Mouse (Mus musculus): Measurements from ENCODE around the gene Cdc42bpb.

The Cdc42bpb gene

GRCm38 (mm10) chr12:111386642-111387120, 9.2 kb upstream of the Cdc42bpb start:
- DNase-seq (ENCODE audit: low read depth, low spot score): no peak

- no peak for DNase-seq (ENCODE audit: low read depth, low spot score)
These were observed 8.5 kb upstream of the Cdc42bpb start for GRCm38 (mm10) chr12:111385883-111386641.

GRCm38 (mm10) chr12:111378812-111379211, 1.3 kb upstream of the Cdc42bpb start:
- no peak for DNase-seq (ENCODE audit: low read depth, low spot score)

GRCm38 (mm10) chr12:111377986-111378490, 520 bp upstream of the Cdc42bpb start:
- peak; percentile 44 for DNase-seq (ENCODE audit: low read depth, low spot score)

GRCm38 (mm10) chr12:111376826-111377331, 639 bp downstream of the Cdc42bpb start:
- DNase-seq (ENCODE audit: low read depth, low spot score): no peak

- no peak for DNase-seq (ENCODE audit: low read depth, low spot score)
These were observed 1.5 kb downstream of the Cdc42bpb start for GRCm38 (mm10) chr12:111376053-111376452.

GRCm38 (mm10) chr12:111375559-111375958, 2.0 kb downstream of the Cdc42bpb start:
- no peak for DNase-seq (ENCODE audit: low read depth, low spot score)

GRCm38 (mm10) chr12:111374727-111375126, 2.8 kb downstream of the Cdc42bpb start:
- no peak for DNase-seq (ENCODE audit: low read depth, low spot score)

- no peak for DNase-seq (ENCODE audit: low read depth, low spot score)
These were observed 4.1 kb downstream of the Cdc42bpb start for GRCm38 (mm10) chr12:111373411-111373810.

GRCm38 (mm10) chr12:111371905-111372304, 5.6 kb downstream of the Cdc42bpb start:
- DNase-seq (ENCODE audit: low read depth, low spot score): no peak

- no peak for DNase-seq (ENCODE audit: low read depth, low spot score)
These were observed 7.3 kb downstream of the Cdc42bpb start for GRCm38 (mm10) chr12:111370249-111370648.

GRCm38 (mm10) chr12:111367065-111367464, 10.5 kb downstream of the Cdc42bpb start:
- no peak for DNase-seq (ENCODE audit: low read depth, low spot score)

- no peak for DNase-seq (ENCODE audit: low read depth, low spot score)
These were observed 13.3 kb downstream of the Cdc42bpb start for GRCm38 (mm10) chr12:111364234-111364633.

- DNase-seq (ENCODE audit: low read depth, low spot score): no peak
These were observed 16.0 kb downstream of the Cdc42bpb start for GRCm38 (mm10) chr12:111361319-111362098.

GRCm38 (mm10) chr12:111360671-111361070, 16.8 kb downstream of the Cdc42bpb start:
- DNase-seq (ENCODE audit: low read depth, low spot score): no peak

GRCm38 (mm10) chr12:111356216-111356615, 21.3 kb downstream of the Cdc42bpb start:
- DNase-seq (ENCODE audit: low read depth, low spot score): no peak

- no peak for DNase-seq (ENCODE audit: low read depth, low spot score)
These were observed 23.4 kb downstream of the Cdc42bpb start for GRCm38 (mm10) chr12:111354142-111354541.

- DNase-seq (ENCODE audit: low read depth, low spot score): no peak
These were observed 24.0 kb downstream of the Cdc42bpb start for GRCm38 (mm10) chr12:111353439-111353915.

- no peak for DNase-seq (ENCODE audit: low read depth, low spot score)
These were observed 24.5 kb downstream of the Cdc42bpb start for GRCm38 (mm10) chr12:111353008-111353407.

GRCm38 (mm10) chr12:111352520-111352919, 25.0 kb downstream of the Cdc42bpb start:
- no peak for DNase-seq (ENCODE audit: low read depth, low spot score)

- DNase-seq (ENCODE audit: low read depth, low spot score): no peak
These were observed 27.8 kb downstream of the Cdc42bpb start for GRCm38 (mm10) chr12:111349540-111350231.

Measured in telencephalon, adult 2 months (tissue).